In the genomic region with DNA sequence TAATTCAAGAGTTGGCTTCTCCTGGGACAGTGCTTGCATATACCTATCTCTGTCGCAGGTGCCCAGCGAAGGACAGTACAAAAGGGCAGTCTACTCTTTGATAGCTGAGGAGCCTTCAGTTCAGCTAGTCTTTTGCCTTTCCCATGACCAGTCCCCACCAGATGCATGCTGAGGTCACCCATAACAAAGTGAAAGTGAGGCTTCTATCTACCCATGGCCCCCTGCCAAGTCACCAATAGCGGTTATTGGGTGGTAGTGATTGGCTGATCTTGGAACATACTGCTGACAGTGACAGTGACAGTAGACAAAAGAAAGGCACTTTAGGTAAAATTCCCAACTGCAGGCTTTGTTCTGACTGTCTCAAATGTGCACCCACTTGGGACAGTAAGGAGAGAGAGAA, we compare ENCODE assay signal across 11 mouse cellular contexts. TPM values are rescaled to one million over a fixed set of nuclear protein-coding genes. Genes with fewer than 3 reads are reported as not detected.
DNase-seq lines count a peak whose midpoint lies in the region; ATAC-seq lines count a peak whose summit lies in the region.
"Had no signal": no experiment of that assay in that cellular context is flagged by ENCODE, and none has a peak within 500 bp of the region (broad histone marks: within the 10 kb centered on the region; RNA-seq: fewer than 3 reads in every experiment).

No protein-coding gene starts in this region.

- ATAC-seq in intestine, embryonic 14.5 days (replicated peaks; ENCODE audit: low FRiP score, low TSS enrichment, low read depth): peak; percentile 13; the same call in 1 of the 2 replicates
- no peak for ATAC-seq in stomach, embryonic 14.5 days (ENCODE audit: insufficient number of reproducible peaks, insufficient read depth, low FRiP score, low read depth)

- peaks cover 2% of the 10 kb centered on the region; the same call in 1 of the 2 replicates for H3K36me3 ChIP-seq in heart, embryonic 10.5 days
- no peaks in the 10 kb centered on the region for H3K36me3 ChIP-seq in intestine, embryonic 14.5 days (ENCODE audit: control insufficient read depth, insufficient read depth, low read length)
- no peaks in the 10 kb centered on the region for H3K36me3 ChIP-seq in stomach, embryonic 14.5 days (ENCODE audit: control insufficient read depth, insufficient read depth, low read length)

- 83% methylated on average over 3 of the region's 3 CpGs for WGBS in heart, embryonic 10.5 days
- 88% methylated on average over 3 of the region's 3 CpGs for WGBS in intestine, embryonic 14.5 days
- WGBS in stomach, embryonic 14.5 days: 88% methylated on average over 3 of the region's 3 CpGs

- H3K4me3 ChIP-seq in heart, embryonic 10.5 days: no peak overlapping the region
- no peak overlapping the region for H3K4me3 ChIP-seq in intestine, embryonic 14.5 days (ENCODE audit: low read depth, low read length)
- no peak overlapping the region for H3K4me3 ChIP-seq in stomach, embryonic 14.5 days (ENCODE audit: low read depth, low read length)

- H3K27me3 ChIP-seq in heart, embryonic 10.5 days (ENCODE audit: insufficient read depth, poor library complexity, severe bottlenecking): no peaks in the 10 kb centered on the region
- H3K27me3 ChIP-seq in intestine, embryonic 14.5 days (replicated peaks; ENCODE audit: control insufficient read depth, insufficient read depth, low read length): no peaks in the 10 kb centered on the region
- H3K27me3 ChIP-seq in stomach, embryonic 14.5 days (ENCODE audit: control insufficient read depth, insufficient read depth, low read length): no peaks in the 10 kb centered on the region

- H3K27ac ChIP-seq in heart, embryonic 10.5 days: no peak overlapping the region
- H3K27ac ChIP-seq in intestine, embryonic 14.5 days (ENCODE audit: low read depth): no peak overlapping the region
- peak overlapping the region; percentile 48 for H3K27ac ChIP-seq in stomach, embryonic 14.5 days (ENCODE audit: low read length)

- no peak overlapping the region for H3K4me2 ChIP-seq in intestine, embryonic 14.5 days (ENCODE audit: low read length)
- no peak overlapping the region for H3K4me2 ChIP-seq in stomach, embryonic 14.5 days (replicated peaks; ENCODE audit: low read depth, low read length)
- H3K4me2 ChIP-seq: midbrain, embryonic 11.5 days had no signal

- no peak overlapping the region for H3K9ac ChIP-seq in intestine, embryonic 14.5 days (ENCODE audit: low read length)
- no peak overlapping the region for H3K9ac ChIP-seq in stomach, embryonic 14.5 days (replicated peaks; ENCODE audit: low read depth, low read length)

- no peaks in the 10 kb centered on the region for H3K9me3 ChIP-seq in heart, embryonic 10.5 days
- no peaks in the 10 kb centered on the region for H3K9me3 ChIP-seq in intestine, embryonic 14.5 days (ENCODE audit: control insufficient read depth, low read length)
- H3K9me3 ChIP-seq in stomach, embryonic 14.5 days (ENCODE audit: control insufficient read depth, low read depth, low read length): no peaks in the 10 kb centered on the region

- peaks cover 27% of the 10 kb centered on the region for H3K4me1 ChIP-seq in heart, embryonic 10.5 days
- 0 out of 2 replicates have a peak, but pooled peaks cover 4% of the 10 kb centered on the region for H3K4me1 ChIP-seq in intestine, embryonic 14.5 days (replicated peaks; ENCODE audit: control insufficient read depth, insufficient read depth, low read length)
- peaks cover 17% of the 10 kb centered on the region; the same call in 1 of the 2 replicates for H3K4me1 ChIP-seq in stomach, embryonic 14.5 days (ENCODE audit: control insufficient read depth, insufficient read depth, low read length)

- DNase-seq in heart, postnatal 4 days: peak; percentile 54
- DNase-seq in heart, embryonic 10.5 days (ENCODE audit: low spot score): no peak
- DNase-seq in Muller cell, postnatal 12 days (ENCODE audit: inconsistent ontology term): peak; percentile 33
- DNase-seq in intestine, embryonic 14.5 days (ENCODE audit: low spot score): no peak
- no peak for DNase-seq in gastrocnemius, postnatal 4 days (ENCODE audit: low spot score in 2 of 2)
- no peak for DNase-seq in urinary bladder, postnatal 4 days (ENCODE audit: low spot score in 2 of 2)
- DNase-seq: kidney, adult 18-20 months; right cerebral cortex, postnatal 14 days had no signal

RNA-seq across cellular contexts. Expression of gene Tnfrsf19, which starts 53.2 kb away (rescaled TPM):
- 1 to 10 TPM; 6.6 to 7.0 TPM for total RNA-seq in heart, postnatal 4 days (2021)
- polyA plus RNA-seq in heart, embryonic 10.5 days (2016; fragmentation: Nextera tagmentation; extraction: Ambion mirVana): 29.8 and 32.8 TPM in 2 replicates
- polyA plus RNA-seq in intestine, embryonic 14.5 days (2014; fragmentation: Nextera tagmentation; extraction: Ambion mirVana): 27.0 and 29.7 TPM in 2 replicates
- 42.0 and 44.0 TPM in 2 replicates for polyA plus RNA-seq in stomach, embryonic 14.5 days (2014; fragmentation: Nextera tagmentation; extraction: Ambion mirVana)
- total RNA-seq in gastrocnemius, postnatal 4 days (2021): 10 to 100 TPM; 11.9 to 16.6 TPM
- total RNA-seq: hematopoietic stem cell, adult 5-6 weeks had no signal

Comparison
In these comparisons a context has a peak if more than half of its experiments do, and no peak if none do; other contexts are left out.
1. DNase-seq: peak in heart, postnatal 4 days (single experiment) and Muller cell, postnatal 12 days (single experiment); none in heart, embryonic 10.5 days (single experiment), intestine, embryonic 14.5 days (single experiment), gastrocnemius, postnatal 4 days (0 of 2) and urinary bladder, postnatal 4 days (0 of 2).